Mouse (Mus musculus) bone marrow, adult 2 months (tissue): ENCODE data around the gene Cst13. TPM values are rescaled to one million over a fixed set of nuclear protein-coding genes. Genes with fewer than 3 reads are reported as not detected.

Experiments used
- H3K27ac ChIP-seq: fragments of 200-500 bp; 2 replicates; pipeline ENCODE4 v1.5.1; 2012; ENCODE audit warnings: low read depth, mild to moderate bottlenecking, control low read depth, inconsistent platforms, low read length; ENCODE audit not compliant: control insufficient read depth, poor library complexity, insufficient read depth
- H3K4me1 ChIP-seq: fragments of 200-500 bp; 2 replicates; pipeline ENCODE4 v1.6.1; 2011; ENCODE audit warnings: low read length; ENCODE audit not compliant: control insufficient read depth, insufficient read depth
- H3K4me3 ChIP-seq: fragments of 200-500 bp; replicated peaks from 2 replicates; pipeline ENCODE3; 2011; ENCODE audit warnings: mild to moderate bottlenecking, low read depth, low read length, control low read depth; ENCODE audit not compliant: control insufficient read depth
- CTCF ChIP-seq: fragments of 200-500 bp; IDR thresholded peaks from 2 replicates; pipeline ENCODE4 v1.5.1; 2011; ENCODE audit warnings: low read length, control low read depth; ENCODE audit not compliant: control insufficient read depth, insufficient read depth
- POLR2A ChIP-seq: fragments of 200-500 bp; IDR thresholded peaks from 2 replicates; pipeline ENCODE4 v1.6.1; 2011; ENCODE audit warnings: low read depth, mild to moderate bottlenecking, control low read depth, low read length, borderline replicate concordance; ENCODE audit not compliant: control insufficient read depth
- WGBS: fragments of 180-500 bp; shearing (Covaris S2); methylation state at CpG from one replicate; pipeline ENCODE4 v1.1.7; 2018; 5-methylcytosine and 5-hydroxymethylcytosine counted together
- polyA plus RNA-seq: library from polyadenylated mRNA; stranded (reverse); fragments of >200 nt; gene quantifications from 2 replicates; pipeline ENCODE4 v1.2.4, GENCODE M21; 2011; ENCODE audit warnings: low replicate concordance; ENCODE audit not compliant: missing spikeins, insufficient read depth, insufficient read length

Cst13 gene
- polyA plus RNA-seq, 1 experiment, result not detected

- H3K4me3 ChIP-seq, result no peak overlapping the region
- TF ChIP-seq POLR2A, result no peak
- TF ChIP-seq CTCF, result no peak
- peaks cover 2% of the 10 kb centered on the region; the same call in 1 of the 2 replicates for H3K4me1 ChIP-seq
- H3K27ac ChIP-seq, result no peak overlapping the region
- WGBS, result 8% methylated on average over 1 of the region's 1 CpGs
These were observed 49.1 kb downstream of the Cst13 start for GRCm38 (mm10) chr2:148868959-148869358.

- no peak for TF ChIP-seq POLR2A
- 78% methylated on average over 3 of the region's 3 CpGs for WGBS
- no peak overlapping the region for H3K27ac ChIP-seq
- H3K4me1 ChIP-seq, result peaks cover 5% of the 10 kb centered on the region
- no peak overlapping the region for H3K4me3 ChIP-seq
These were observed 50.6 kb downstream of the Cst13 start for GRCm38 (mm10) chr2:148870526-148870925.

GRCm38 (mm10) chr2:148872860-148873259 is 53.0 kb downstream of the Cst13 start:
- Histone ChIP-seq H3K27ac (no peak overlapping the region), H3K4me1 (peaks cover 8% of the 10 kb centered on the region), H3K4me3 (peak overlapping the region; percentile 37)
- TF ChIP-seq POLR2A, result no peak
- no peak for TF ChIP-seq CTCF
- WGBS, result 77% methylated on average over 4 of the region's 4 CpGs

- 7% methylated on average over 3 of the region's 3 CpGs for WGBS
- Histone ChIP-seq H3K4me3 (peak overlapping the region; percentile 97), H3K4me1 (peaks cover 8% of the 10 kb centered on the region), H3K27ac (peak overlapping the region; percentile 18)
- no peak for TF ChIP-seq POLR2A
- TF ChIP-seq CTCF, result no peak
These were observed 54.3 kb downstream of the Cst13 start for GRCm38 (mm10) chr2:148874224-148874616.

- Histone ChIP-seq H3K4me1 (peaks cover 6% of the 10 kb centered on the region), H3K4me3 (peak overlapping the region; percentile 97), H3K27ac (peak overlapping the region; percentile 89)
- under 1% methylated on average over 34 of the region's 34 CpGs for WGBS
- no peak for TF ChIP-seq CTCF
- TF ChIP-seq POLR2A, result no peak
These were observed 54.9 kb downstream of the Cst13 start for GRCm38 (mm10) chr2:148874617-148875334.

DNA sequence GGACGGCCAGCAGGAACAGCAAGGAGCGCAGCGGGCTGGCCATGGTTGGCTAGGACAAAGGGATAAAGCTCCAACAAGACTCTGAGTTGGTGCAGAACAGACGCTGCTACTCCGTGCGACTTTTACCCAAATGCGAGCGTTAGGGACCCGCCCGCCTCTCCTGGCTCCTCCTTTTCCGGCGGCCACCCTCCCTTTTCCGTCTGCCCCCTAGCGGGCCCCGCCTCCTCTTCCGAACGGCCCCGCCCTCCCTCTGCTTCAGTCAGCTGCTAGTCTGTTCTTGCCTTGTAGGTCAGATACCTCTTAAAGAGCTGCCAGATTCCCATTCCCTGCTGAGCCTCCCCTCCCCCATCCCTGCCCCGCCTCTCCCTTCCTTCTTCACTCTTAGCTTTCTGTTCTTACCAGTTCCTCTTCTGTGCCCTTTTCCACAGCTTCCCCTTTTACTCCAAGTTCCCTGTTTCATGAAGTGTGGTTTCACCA is 55.5 kb downstream of the Cst13 start, which contains the start of gene Cst3:
Gene Cst3 (minus strand): TSS at position 358 of the 477 bp plus-strand sequence.
- Histone ChIP-seq H3K4me1 (peaks cover 6% of the 10 kb centered on the region), H3K27ac (peak within 1 kb of the TSS; percentile 89), H3K4me3 (peak within 1 kb of the TSS; percentile 97)
- TF ChIP-seq CTCF (no peak), POLR2A (peak; percentile 56; the same call in 1 of the 2 replicates)
- WGBS, result under 1% methylated on average over 19 of the region's 19 CpGs

DNA sequence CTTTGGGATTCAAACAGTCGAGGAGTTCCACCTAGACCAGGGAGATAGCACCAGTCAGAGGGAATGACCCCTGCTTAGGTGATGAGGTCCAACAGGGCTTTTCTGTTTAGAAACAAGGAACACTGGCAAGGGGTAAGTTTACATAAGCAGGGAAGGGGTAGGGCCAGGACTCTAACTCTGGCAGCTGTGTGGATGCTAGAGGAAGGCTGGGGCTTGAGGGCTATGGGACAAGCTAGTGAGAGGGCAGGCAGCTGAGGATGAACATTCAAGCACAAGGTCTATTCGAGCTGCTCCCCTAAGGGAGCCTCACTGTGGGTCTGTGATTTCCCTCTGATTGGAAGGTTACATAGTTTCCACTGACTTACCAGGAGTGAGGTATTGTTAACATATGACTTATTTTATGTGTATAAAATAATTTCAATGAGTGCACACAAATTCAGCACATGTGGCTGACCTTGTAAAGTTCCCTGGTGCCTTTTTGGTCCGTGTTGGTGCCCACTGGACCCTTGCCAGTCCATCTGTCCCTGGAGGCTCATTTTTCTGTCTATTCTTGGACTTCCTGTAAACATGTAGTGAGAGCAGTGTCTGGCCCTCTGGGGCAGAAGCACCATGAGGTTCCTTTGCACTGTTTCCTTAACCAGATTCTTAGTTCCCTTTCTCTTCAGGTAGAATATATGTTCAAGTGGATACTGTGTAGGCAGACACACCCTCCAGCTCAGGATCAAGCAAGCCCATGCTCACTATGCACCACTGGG is 57.3 kb downstream of the Cst13 start:
- H3K27ac ChIP-seq, result peak overlapping the region; percentile 53
- TF ChIP-seq POLR2A (no peak), CTCF (no peak)
- no peak overlapping the region for H3K4me3 ChIP-seq
- H3K4me1 ChIP-seq, result peaks cover 6% of the 10 kb centered on the region
- WGBS, result 24% methylated on average over 3 of the region's 3 CpGs

DNA sequence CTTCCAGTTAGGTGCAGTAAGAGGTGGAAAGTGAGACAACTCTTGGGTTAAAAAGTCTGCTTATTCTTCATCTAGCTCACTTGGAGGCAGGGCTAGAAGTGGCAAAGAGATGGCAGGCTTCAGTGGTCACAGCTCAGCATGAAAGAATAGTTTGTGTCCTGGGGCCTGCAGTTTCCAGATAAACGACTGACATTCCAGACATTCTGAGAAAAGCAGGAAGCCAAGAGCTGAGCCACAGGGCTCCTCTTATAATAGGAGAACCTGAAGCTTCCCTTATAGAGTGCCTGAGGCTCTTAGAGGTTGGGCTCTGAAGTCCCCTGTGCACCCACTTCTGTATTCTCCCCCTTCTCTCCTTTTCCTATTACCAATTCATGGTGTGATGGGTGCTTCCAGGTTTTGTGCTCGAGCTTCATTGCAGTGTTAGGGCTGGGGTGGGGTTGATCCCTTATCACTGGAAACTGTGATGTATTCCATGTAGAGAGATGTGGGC is 58.8 kb downstream of the Cst13 start:
- TF ChIP-seq POLR2A, result no peak
- no peak for TF ChIP-seq CTCF
- H3K4me1 ChIP-seq, result peaks cover 6% of the 10 kb centered on the region
- WGBS, result 38% methylated on average over 2 of the region's 2 CpGs
- H3K27ac ChIP-seq, result no peak overlapping the region
- H3K4me3 ChIP-seq, result no peak overlapping the region
